ENCODE assay signal across 12 mouse cellular contexts in the genomic region with DNA sequence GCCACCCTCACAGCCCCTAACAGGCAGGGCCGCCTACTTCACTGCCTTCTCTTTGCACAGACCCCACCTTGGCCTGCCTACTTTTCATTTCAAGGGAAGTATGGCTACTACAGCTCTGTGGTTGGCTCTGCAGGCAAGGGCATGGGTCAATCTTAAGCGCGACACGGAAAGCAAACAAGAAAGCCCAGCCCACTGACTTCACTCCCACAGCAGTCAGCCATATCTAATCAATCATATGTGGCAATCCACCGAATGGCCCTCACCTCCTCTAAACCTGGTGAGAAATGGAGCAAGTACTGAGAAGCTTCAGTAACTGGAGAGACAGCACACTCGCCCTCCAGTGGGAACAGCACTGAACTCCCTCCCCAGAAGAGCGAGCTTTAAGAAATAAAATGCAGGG. TPM values are rescaled to one million over a fixed set of nuclear protein-coding genes. Genes with fewer than 3 reads are reported as not detected.
DNase-seq lines count a peak whose midpoint lies in the region; ATAC-seq lines count a peak whose summit lies in the region.
"Had no signal": no experiment of that assay in that cellular context is flagged by ENCODE, and none has a peak within 500 bp of the region (broad histone marks: within the 10 kb centered on the region; RNA-seq: fewer than 3 reads in every experiment).

No protein-coding gene starts in this region.

- no peaks in the 10 kb centered on the region for H3K9me3 ChIP-seq in hindbrain, embryonic 10.5 days
- H3K9me3 ChIP-seq in hindbrain, embryonic 16.5 days (ENCODE audit: control insufficient read depth, low read length): no peaks in the 10 kb centered on the region
- no peaks in the 10 kb centered on the region for H3K9me3 ChIP-seq in liver, embryonic 13.5 days (replicated peaks)
- H3K9me3 ChIP-seq in hindbrain, embryonic 12.5 days (replicated peaks): no peaks in the 10 kb centered on the region
- H3K9me3 ChIP-seq: forebrain, embryonic 15.5 days; limb, embryonic 13.5 days had no signal

- H3K4me3 ChIP-seq in hindbrain, embryonic 10.5 days: no peak overlapping the region
- no peak overlapping the region for H3K4me3 ChIP-seq in hindbrain, embryonic 16.5 days (ENCODE audit: low read length)
- H3K4me3 ChIP-seq in liver, embryonic 13.5 days (replicated peaks): peak overlapping the region; percentile 6
- no peak overlapping the region for H3K4me3 ChIP-seq in hindbrain, embryonic 12.5 days
- H3K4me3 ChIP-seq: forebrain, embryonic 15.5 days; limb, embryonic 13.5 days had no signal

- ATAC-seq in hindbrain, embryonic 16.5 days: no peak
- no peak for ATAC-seq in liver, embryonic 13.5 days (ENCODE audit: low read depth)
- no peak for ATAC-seq in hindbrain, embryonic 12.5 days (ENCODE audit: low FRiP score)
- ATAC-seq: forebrain, embryonic 15.5 days had no signal

- H3K36me3 ChIP-seq in hindbrain, embryonic 10.5 days: no peaks in the 10 kb centered on the region
- no peaks in the 10 kb centered on the region for H3K36me3 ChIP-seq in hindbrain, embryonic 16.5 days (ENCODE audit: control insufficient read depth, insufficient read depth, low read length)
- no peaks in the 10 kb centered on the region for H3K36me3 ChIP-seq in liver, embryonic 13.5 days
- H3K36me3 ChIP-seq in hindbrain, embryonic 12.5 days: no peaks in the 10 kb centered on the region
- H3K36me3 ChIP-seq: forebrain, embryonic 15.5 days; limb, embryonic 13.5 days had no signal

- H3K4me2 ChIP-seq in hindbrain, embryonic 16.5 days (ENCODE audit: low read length): no peak overlapping the region
- peak overlapping the region; percentile 83 for H3K4me2 ChIP-seq in liver, embryonic 13.5 days
- H3K4me2 ChIP-seq in hindbrain, embryonic 12.5 days (replicated peaks): no peak overlapping the region
- H3K4me2 ChIP-seq: forebrain, embryonic 15.5 days; hindbrain, embryonic 14.5 days; limb, embryonic 13.5 days had no signal

- WGBS in hindbrain, embryonic 10.5 days: 36% methylated on average over 7 of the region's 7 CpGs
- WGBS in hindbrain, embryonic 16.5 days: 36% methylated on average over 7 of the region's 7 CpGs
- WGBS in liver, embryonic 13.5 days (ENCODE audit: insufficient replicate concordance): 22% methylated on average over 7 of the region's 7 CpGs
- WGBS in hindbrain, embryonic 12.5 days: 35% methylated on average over 7 of the region's 7 CpGs

- no peak overlapping the region for H3K9ac ChIP-seq in hindbrain, embryonic 16.5 days (ENCODE audit: low read depth, low read length)
- H3K9ac ChIP-seq in liver, embryonic 13.5 days: peak overlapping the region; percentile 39
- H3K9ac ChIP-seq in hindbrain, embryonic 12.5 days: no peak overlapping the region
- H3K9ac ChIP-seq: forebrain, embryonic 15.5 days; hindbrain, embryonic 14.5 days; limb, embryonic 13.5 days had no signal

- DNase-seq in hindbrain, embryonic 10.5 days (ENCODE audit: low spot score): peak; percentile 8
- DNase-seq in 3T3-L1 (ENCODE audit: low read depth, low spot score): peak; percentile 22
- peak; percentile 47 for DNase-seq in embryo, embryonic 10 days (ENCODE audit: low spot score)
- no peak for DNase-seq in liver, embryonic 13.5 days
- DNase-seq in left cerebral cortex, postnatal 10 days (ENCODE audit: extremely low spot score in 1 of 2, low spot score in 2 of 2): no peak
- no peak for DNase-seq in left cerebral cortex, adult 11 months (ENCODE audit: low spot score)
- DNase-seq: heart, adult 18-20 months had no signal

- H3K27ac ChIP-seq in hindbrain, embryonic 10.5 days: no peak overlapping the region
- H3K27ac ChIP-seq in hindbrain, embryonic 16.5 days (ENCODE audit: low read depth, low read length): no peak overlapping the region
- H3K27ac ChIP-seq in liver, embryonic 13.5 days: peak overlapping the region; percentile 47; the same call in 1 of the 2 replicates
- no peak overlapping the region for H3K27ac ChIP-seq in hindbrain, embryonic 12.5 days
- H3K27ac ChIP-seq: forebrain, embryonic 15.5 days; hindbrain, embryonic 14.5 days; limb, embryonic 13.5 days had no signal

- H3K4me1 ChIP-seq in hindbrain, embryonic 10.5 days (replicated peaks): peaks cover 42% of the 10 kb centered on the region
- peaks cover 17% of the 10 kb centered on the region for H3K4me1 ChIP-seq in hindbrain, embryonic 16.5 days (ENCODE audit: control insufficient read depth, insufficient read depth, low read depth, low read length)
- H3K4me1 ChIP-seq in liver, embryonic 13.5 days (replicated peaks): peaks cover 70% of the 10 kb centered on the region
- peaks cover 29% of the 10 kb centered on the region for H3K4me1 ChIP-seq in hindbrain, embryonic 12.5 days

- intact Hi-C loops in left cerebral cortex, postnatal 10 days (cut with DNase I): no loop called here

- H3K27me3 ChIP-seq in hindbrain, embryonic 10.5 days (ENCODE audit: insufficient read depth, poor library complexity, severe bottlenecking): peaks cover 7% of the 10 kb centered on the region
- H3K27me3 ChIP-seq in hindbrain, embryonic 16.5 days (replicated peaks; ENCODE audit: control insufficient read depth, insufficient read depth, low read length): no peaks in the 10 kb centered on the region
- H3K27me3 ChIP-seq in liver, embryonic 13.5 days: peaks cover 7% of the 10 kb centered on the region
- H3K27me3 ChIP-seq in hindbrain, embryonic 12.5 days: peaks cover 8% of the 10 kb centered on the region
- H3K27me3 ChIP-seq: forebrain, embryonic 15.5 days had no signal

RNA-seq across cellular contexts. Expression of a gene that starts 4.0 kb away (rescaled TPM):
- polyA plus RNA-seq in hindbrain, embryonic 10.5 days (2016; fragmentation: Nextera tagmentation; extraction: Ambion mirVana): 31.5 and 38.7 TPM in 2 replicates
- 38.9 and 39.0 TPM in 2 replicates for polyA plus RNA-seq in hindbrain, embryonic 16.5 days (2015; fragmentation: Nextera tagmentation; extraction: Ambion mirVana)
- 31.7 and 40.2 TPM in 2 replicates for polyA plus RNA-seq in liver, embryonic 13.5 days (2015; fragmentation: Nextera tagmentation; extraction: Ambion mirVana)
- polyA plus RNA-seq in hindbrain, embryonic 12.5 days (2016; fragmentation: Nextera tagmentation; extraction: Ambion mirVana): 36.3 and 39.3 TPM in 2 replicates
- 10 to 100 TPM; 66.6 to 71.3 TPM for total RNA-seq in left cerebral cortex, postnatal 10 days (2021)

Comparison
In these comparisons a context has a peak if more than half of its experiments do, and no peak if none do; other contexts are left out.
1. DNase-seq: peak in hindbrain, embryonic 10.5 days (single experiment), 3T3-L1 (single experiment) and embryo, embryonic 10 days (single experiment); none in liver, embryonic 13.5 days (single experiment), left cerebral cortex, postnatal 10 days (0 of 2) and left cerebral cortex, adult 11 months (single experiment).